Mouse (Mus musculus) heart, postnatal 36 days (tissue): ENCODE data around the gene Tulp3. TPM values are rescaled to one million over a fixed set of nuclear protein-coding genes. Genes with fewer than 3 reads are reported as not detected.
"Not testable (repeated sequence)": the region's sequence is repeated elsewhere in the genome, so short reads cannot be mapped to it uniquely, and the experiment has no call there.

Source experiments
- DNase-seq, 2 experiments: peaks; one replicate each; pipeline ENCODE4 v3.0.0; 2021 to 2022
- intact Hi-C: fragments of 180-260 bp; cut with DNase I; formaldehyde crosslinking; loops from one replicate; pipeline ENCODE4 v1.15.1; 2025
- total RNA-seq, 2 experiments: library from RNA; stranded (reverse); gene quantifications; 2 replicates each; pipeline ENCODE4 v1.2.3; 2021

Tulp3 gene
- total RNA-seq, 2 experiments from 2014 or later, result 6.4 to 7.6 TPM

DNA sequence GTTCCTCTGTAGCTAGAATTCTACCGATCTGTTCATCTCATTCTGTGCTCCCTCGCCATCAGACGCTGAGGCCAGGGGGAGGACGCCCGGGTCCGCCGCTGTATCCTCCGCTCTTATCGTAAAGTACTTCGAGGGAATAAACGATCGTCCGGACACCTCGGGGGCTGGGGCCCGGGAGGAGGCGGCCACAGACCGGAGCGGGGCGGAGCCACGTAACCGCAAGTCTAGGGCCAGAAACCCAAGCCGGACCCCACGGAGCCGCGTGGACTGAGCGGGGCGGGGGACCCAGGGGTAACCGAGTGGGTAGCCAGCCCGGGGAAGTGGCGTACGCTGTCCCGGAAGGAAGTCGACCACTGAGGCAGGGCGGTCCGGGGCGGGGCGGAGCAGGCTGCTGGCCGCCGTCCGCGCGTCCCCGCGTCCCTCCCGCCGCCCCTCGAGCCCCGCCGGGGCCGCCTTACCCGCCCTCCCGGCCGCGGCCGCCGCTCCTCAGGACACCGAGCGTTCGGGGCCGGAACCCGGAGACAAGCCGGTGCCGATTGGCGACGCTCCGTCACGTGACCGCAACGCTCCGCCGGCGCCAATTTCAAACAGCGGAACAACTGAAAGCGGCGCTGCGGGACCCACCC lies 6.8 kb upstream of the Tulp3 start, which contains the start of the genes Rhno1 and Foxm1:
Gene Rhno1 (minus strand): TSS at position 531 of the 626 bp plus-strand sequence.
Gene Foxm1 (plus strand): TSS at position 587 of the 626 bp plus-strand sequence.
- DNase-seq, result peak; percentile 84 to 88
- intact Hi-C loops, result no loop called here

GRCm38 (mm10) chr6:128361901-128362300 lies 6.2 kb upstream of the Tulp3 start:
- DNase-seq, result no peak
- intact Hi-C loops, result no loop called here

GRCm38 (mm10) chr6:128358999-128359398 lies 3.3 kb upstream of the Tulp3 start:
- intact Hi-C loops, result loop anchor here (2.0 to 5.0 kb wide), 2 partner anchors 40 to 157 kb away; no protein-coding TSS in a partner anchor
- DNase-seq, result peak; percentile 67 to 75

- intact Hi-C loops, result loop anchor here (5.0 kb wide), 1 partner anchor 153 kb away; no protein-coding TSS in a partner anchor
- DNase-seq, result peak in 1 of 2 experiments; percentile 40
Measured at GRCm38 (mm10) chr6:128355201-128355681, 410 bp downstream of the Tulp3 start.

DNA sequence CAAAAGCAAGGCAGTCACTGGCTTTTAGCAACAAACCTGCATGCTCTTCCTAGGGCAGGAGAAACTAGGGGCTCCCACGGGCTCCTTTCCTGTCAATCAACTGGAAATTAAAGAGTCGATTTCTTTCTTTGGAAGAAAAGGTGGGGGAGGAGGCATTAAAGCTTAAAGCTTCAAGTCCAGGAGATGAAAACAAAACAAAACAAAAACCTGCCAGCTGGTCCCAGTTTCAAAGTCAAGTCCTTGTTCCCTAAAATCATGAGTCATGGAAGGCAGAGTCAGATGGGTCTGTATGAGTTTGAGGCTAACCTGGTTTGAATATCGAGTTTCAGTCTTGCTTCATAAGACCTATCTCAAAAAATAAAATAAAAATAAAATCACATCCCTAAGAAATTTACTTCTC lies 1.5 kb downstream of the Tulp3 start:
- no peak for DNase-seq
- intact Hi-C loops, result no loop called here

GRCm38 (mm10) chr6:128349711-128350110 lies 5.9 kb downstream of the Tulp3 start:
- DNase-seq, result no peak
- intact Hi-C loops, result no loop called here

GRCm38 (mm10) chr6:128346782-128347181 lies 8.9 kb downstream of the Tulp3 start:
- DNase-seq, result no peak
- intact Hi-C loops, result no loop called here

DNA sequence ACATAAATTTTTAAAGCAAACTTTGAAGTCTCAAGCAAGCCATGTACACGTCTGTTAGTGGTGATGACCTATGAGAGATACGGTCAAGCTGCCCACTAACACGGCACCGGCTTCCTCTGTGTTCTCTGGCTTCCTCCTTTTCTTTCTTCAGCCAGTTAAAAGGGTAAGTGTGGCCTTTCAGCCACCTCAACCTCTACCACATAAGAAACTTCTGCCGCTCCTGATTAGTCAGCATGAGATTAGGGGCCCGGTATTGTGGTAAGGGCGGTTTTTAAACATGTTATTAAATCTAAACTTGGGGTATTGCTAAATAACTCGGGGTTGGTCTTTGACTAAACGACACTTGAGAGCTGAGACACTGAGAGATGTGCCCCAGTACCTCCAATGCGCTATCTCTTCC lies 10.0 kb downstream of the Tulp3 start:
- no peak for DNase-seq
- intact Hi-C loops, result no loop called here

DNA sequence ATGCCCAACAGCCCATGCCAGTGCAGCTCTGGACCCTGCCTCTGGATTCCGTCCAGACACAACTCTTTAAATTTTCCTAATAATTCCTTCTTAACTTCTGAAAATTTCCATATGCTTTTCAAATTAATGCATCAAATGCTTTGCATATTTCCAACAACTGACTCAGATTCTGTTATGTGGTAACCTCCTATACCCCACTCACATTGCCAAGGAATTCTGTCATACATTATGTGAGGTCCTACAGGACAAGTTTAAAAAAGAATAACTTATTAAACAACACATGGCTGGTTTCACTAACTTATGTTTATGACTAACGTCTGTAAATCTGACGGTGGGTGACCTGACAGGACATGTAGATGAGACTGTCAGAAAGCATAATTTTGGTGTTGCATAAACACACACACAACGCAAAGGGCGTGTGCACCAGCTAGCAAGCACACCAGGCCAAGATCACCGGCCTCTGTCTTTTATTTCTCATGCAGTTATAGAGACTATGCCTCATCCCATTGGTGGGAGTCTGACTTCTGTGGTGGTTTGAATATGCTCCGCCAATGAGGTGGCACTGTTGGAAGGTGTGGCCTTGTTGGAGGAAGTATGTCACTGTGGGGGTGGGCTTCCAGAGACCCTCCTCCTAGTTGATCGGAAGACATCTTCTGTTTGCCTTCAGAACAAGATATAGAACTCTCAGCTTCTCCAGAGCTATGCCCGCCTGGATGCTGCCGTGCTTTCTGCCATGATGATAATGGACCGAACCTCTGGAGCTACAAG lies 13.5 kb downstream of the Tulp3 start:
- intact Hi-C loops, result no loop called here
- no peak for DNase-seq

GRCm38 (mm10) chr6:128338876-128339275 lies 16.8 kb downstream of the Tulp3 start:
- intact Hi-C loops, result no loop called here
- no peak for DNase-seq

DNA sequence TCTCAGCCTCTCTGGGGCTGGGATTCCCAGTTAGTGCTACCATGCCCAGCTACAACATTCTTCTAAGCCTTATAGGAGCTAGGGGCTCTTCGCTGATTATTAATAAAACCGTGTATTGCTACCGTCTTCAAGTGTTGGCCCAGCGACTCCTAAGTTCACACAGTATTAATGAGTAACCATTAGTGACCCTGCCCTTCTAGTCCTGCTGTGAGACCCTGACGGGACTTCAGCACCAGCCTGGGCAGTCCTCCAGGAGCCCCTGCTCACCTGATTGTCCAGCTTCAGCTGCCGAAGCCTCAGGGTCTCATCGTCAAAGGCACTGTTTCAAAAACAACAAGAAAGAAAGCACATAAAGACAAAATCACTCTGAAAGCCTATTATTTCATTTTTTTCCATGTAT lies 18.2 kb downstream of the Tulp3 start:
- intact Hi-C loops, result no loop called here
- no peak for DNase-seq

- peak; percentile 58 to 74 for DNase-seq
- intact Hi-C loops, result no loop called here
Measured at GRCm38 (mm10) chr6:128334397-128335124, 21.1 kb downstream of the Tulp3 start.

- intact Hi-C loops, result loop anchor here (1.0 to 5.0 kb wide), 3 partner anchors 40 to 159 kb away; no protein-coding TSS in a partner anchor
- DNase-seq, result peak; percentile 44 to 61
Measured at GRCm38 (mm10) chr6:128318317-128318716, 37.3 kb downstream of the Tulp3 start.

GRCm38 (mm10) chr6:128315597-128315996 lies 40.1 kb downstream of the Tulp3 start:
- DNase-seq, result no peak
- intact Hi-C loops, result loop anchor here (5.0 kb wide), 1 partner anchor 162 kb away; no protein-coding TSS in a partner anchor

- no peak for DNase-seq
- intact Hi-C loops, result loop anchor here (5.0 kb wide), 1 partner anchor 163 kb away; no protein-coding TSS in a partner anchor
Measured at GRCm38 (mm10) chr6:128314796-128315195, 40.9 kb downstream of the Tulp3 start.

DNA sequence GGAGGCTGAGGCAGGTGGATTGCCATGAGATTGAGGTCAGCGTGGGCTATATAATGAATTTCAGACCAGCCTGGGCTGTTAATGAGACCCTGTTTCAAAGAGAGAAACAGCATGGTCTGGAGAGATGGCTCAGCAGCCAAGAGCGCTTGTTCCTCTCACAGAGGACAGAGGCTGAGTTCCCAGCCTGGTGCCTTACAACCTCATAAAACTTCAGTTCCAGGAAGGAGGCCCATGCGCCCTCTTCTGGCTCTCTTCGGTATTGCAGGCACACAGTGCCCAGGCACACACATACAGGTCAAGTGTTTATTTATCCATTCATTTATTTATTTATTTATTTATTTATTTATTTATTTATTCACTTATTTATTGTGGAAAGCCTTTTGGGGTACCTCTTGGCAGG lies 47.3 kb downstream of the Tulp3 start:
- intact Hi-C loops, result loop anchor here (1.0 to 10.0 kb wide), 3 partner anchors 74 to 344 kb away; no protein-coding TSS in a partner anchor
- DNase-seq, result peak; percentile 56 to 76

- DNase-seq, result no peak
- intact Hi-C loops, result loop anchor here (10.0 kb wide), 1 partner anchor 340 kb away; no protein-coding TSS in a partner anchor
Measured at GRCm38 (mm10) chr6:128304801-128305200, 50.9 kb downstream of the Tulp3 start.

DNA sequence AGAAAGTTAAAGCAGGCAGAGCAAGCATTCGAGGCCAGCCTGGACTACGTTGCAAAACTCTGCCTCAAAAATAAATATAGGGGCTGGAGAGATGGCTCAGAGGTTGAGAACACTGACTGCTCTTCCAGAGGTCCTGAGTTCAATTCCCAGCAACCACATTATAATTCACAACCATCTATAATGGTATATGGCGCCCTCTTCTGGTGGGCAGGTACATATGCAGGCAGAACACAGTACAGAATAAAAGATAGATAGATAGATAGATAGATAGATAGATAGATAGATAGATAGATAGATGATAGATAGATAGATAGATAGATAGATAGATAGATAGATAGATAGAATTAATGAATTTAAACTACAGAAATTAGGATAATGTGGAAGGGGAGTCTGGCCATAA lies 53.0 kb downstream of the Tulp3 start:
- intact Hi-C loops, result loop anchor here (10.0 kb wide), 1 partner anchor 338 kb away; no protein-coding TSS in a partner anchor
- not testable (repeated sequence) for DNase-seq

DNA sequence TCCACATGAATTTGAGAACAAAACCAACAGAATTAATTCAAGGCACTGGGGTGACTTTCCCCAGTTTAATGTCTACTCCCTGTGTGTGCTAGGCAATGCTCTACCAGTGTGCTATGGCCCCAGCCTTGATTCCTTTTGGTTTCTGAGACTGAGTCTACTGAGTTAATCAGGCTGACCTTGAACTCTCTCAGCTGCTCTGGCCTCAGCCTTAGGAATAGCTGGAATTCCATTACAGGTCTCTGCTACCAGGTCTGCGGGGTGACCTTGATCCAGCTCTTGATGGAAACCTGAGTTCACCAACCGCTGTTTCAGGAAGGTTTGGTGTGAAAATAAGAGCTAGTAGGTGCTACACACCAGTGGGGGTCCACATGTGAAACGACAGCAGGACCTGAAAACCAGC lies 53.8 kb downstream of the Tulp3 start:
- intact Hi-C loops, result loop anchor here (10.0 kb wide), 1 partner anchor 337 kb away; no protein-coding TSS in a partner anchor

GRCm38 (mm10) chr6:128301458-128301857 lies 54.2 kb downstream of the Tulp3 start:
- intact Hi-C loops, result loop anchor here (10.0 kb wide), 1 partner anchor 337 kb away; no protein-coding TSS in a partner anchor
- no peak for DNase-seq

More for the DNA sequence above, 53.8 kb downstream of the Tulp3 start:
- DNase-seq, result no peak
